Mouse (Mus musculus) CH12.LX (cell line): ENCODE measurements around the gene Trappc10.

Experiments used
- EP300 ChIP-seq: IDR thresholded peaks from 2 replicates; pipeline ENCODE4 v1.6.1; 2011; ENCODE audit warnings: low read length, improper control_type of control experiment
- ETS1 ChIP-seq: conservative IDR thresholded peaks from 2 replicates; pipeline ENCODE4 v1.6.1; 2012; ENCODE audit warnings: low read depth, mild to moderate bottlenecking, inconsistent platforms, low read length, improper control_type of control experiment, moderate library complexity

DNA sequence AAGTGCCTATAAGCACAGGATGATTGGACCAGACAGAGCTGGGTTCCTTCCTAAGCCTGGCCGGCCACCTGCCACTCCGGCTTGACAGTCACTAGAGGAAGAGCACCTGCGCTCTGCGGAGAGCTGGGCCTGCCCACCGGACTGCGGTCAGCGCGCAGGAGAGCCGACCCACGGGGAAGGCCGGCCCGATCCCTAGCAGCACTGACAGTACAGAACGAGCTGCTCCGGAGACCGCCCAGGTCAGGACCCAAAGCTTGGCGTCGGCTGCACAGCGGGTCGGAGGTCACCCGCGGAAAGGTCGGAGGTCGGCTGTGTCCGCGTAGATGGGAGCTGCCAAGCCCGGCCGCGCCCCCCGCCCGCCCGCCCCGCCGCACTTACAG lies 393 bp downstream of the Trappc10 start:
- TF ChIP-seq EP300 (no peak), ETS1 (no peak)
